Mouse (Mus musculus): ENCODE measurements at regions not wholly inside any gene's neighbourhood (a gene's known extent, or its start where the extent isn't known, plus 50 kb on each side); places are given as distances from the start of the nearest gene placed in this dataset.

DNA sequence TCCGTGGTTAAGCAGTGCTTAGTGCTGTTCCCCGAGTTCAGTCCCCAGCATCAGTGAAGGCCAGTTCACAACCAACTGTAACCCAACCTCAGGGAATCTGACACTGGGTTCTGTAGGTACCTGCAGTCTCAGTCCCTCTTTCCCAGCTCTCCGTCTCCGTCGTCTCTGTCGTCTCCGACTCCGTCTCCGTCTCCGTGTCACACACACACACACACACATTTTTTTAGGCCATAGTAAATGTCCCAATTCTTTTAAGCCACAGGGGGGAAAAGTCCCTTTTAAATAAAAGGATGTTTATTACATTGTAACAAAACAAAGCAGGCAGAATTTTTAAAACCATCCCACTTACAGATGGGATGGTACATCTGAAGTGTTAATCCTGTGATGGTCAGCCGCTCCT, 145.3 kb downstream of the Nufip1 start:
- no peak for TF ChIP-seq CTCF (conservative IDR thresholded peaks at IDR 0.05; ENCODE audit: low read length)
- TF ChIP-seq POU5F1 (IDR thresholded peaks at IDR 0.05; ENCODE audit: borderline replicate concordance, low read length): no peak

Measured in E14TG2a.4 (cell line).